Mouse (Mus musculus) forebrain, embryonic 14.5 days (tissue): ENCODE measurements around the gene Plekha6. TPM values are rescaled to one million over a fixed set of nuclear protein-coding genes. Genes with fewer than 3 reads are reported as not detected.
A peak's percentile ranks its signal among the peaks of the same experiment; 100 is the strongest.

ENCODE experiments used
- ATAC-seq: fragments of 200-750 bp; cut with Nextera tagmentation; 2 replicates; pipeline ENCODE4 v1.8.0; 2017; ENCODE audit warnings: mild to moderate bottlenecking, moderate library complexity
- DNase-seq: peaks from one replicate; pipeline ENCODE4 v3.0.0-alpha.2; 2015; ENCODE audit warnings: low spot score
- H3K27ac ChIP-seq: fragments of 300-500 bp; sonication (generic); 2 replicates; pipeline ENCODE4 v1.5.1; 2014; ENCODE audit warnings: low read depth, mild to moderate bottlenecking, control low read depth, low read length, moderate library complexity
- H3K27me3 ChIP-seq: fragments of 300-500 bp; sonication (generic); replicated peaks from 2 replicates; pipeline ENCODE4 v1.6.1; 2014; ENCODE audit warnings: low read length, control low read depth, mixed read lengths; ENCODE audit not compliant: control insufficient read depth, insufficient read depth
- H3K36me3 ChIP-seq: fragments of 300-500 bp; sonication (generic); 2 replicates; pipeline ENCODE4 v1.6.1; 2014; ENCODE audit warnings: low read length, control low read depth; ENCODE audit not compliant: control insufficient read depth, insufficient read depth
- H3K4me1 ChIP-seq: fragments of 300-500 bp; sonication (generic); 2 replicates; pipeline ENCODE4 v1.6.1; 2014; ENCODE audit warnings: antibody characterized with exemption, low read length, control low read depth; ENCODE audit not compliant: control insufficient read depth, insufficient read depth
- H3K4me2 ChIP-seq: fragments of 300-500 bp; sonication (generic); 2 replicates; pipeline ENCODE4 v1.6.1; 2014; ENCODE audit warnings: mild to moderate bottlenecking, control low read depth, low read length
- H3K4me3 ChIP-seq: fragments of 300-500 bp; sonication (generic); 2 replicates; pipeline ENCODE4 v1.5.1; 2014; ENCODE audit warnings: low read depth, low read length, control low read depth
- H3K9ac ChIP-seq: fragments of 300-500 bp; sonication (generic); 2 replicates; pipeline ENCODE4 v1.6.1; 2014; ENCODE audit warnings: mild to moderate bottlenecking, low read length, control low read depth, moderate library complexity
- H3K9me3 ChIP-seq: fragments of 300-500 bp; sonication (generic); replicated peaks from 2 replicates; pipeline ENCODE4 v1.6.1; 2016; ENCODE audit warnings: low read length, control low read depth, mixed read lengths; ENCODE audit not compliant: control insufficient read depth
- whole genome bisulfite sequencing: fragments of 180-500 bp; shearing (Covaris S2); extraction: QIAGEN DNeasy Blood & Tissue Kit; methylation state at CpG from one replicate; pipeline ENCODE4 v1.1.7; 2014; 5-methylcytosine and 5-hydroxymethylcytosine counted together
- polyA plus RNA-seq: library from polyadenylated mRNA; unstranded; fragments of >200 nt; fragmentation: Nextera tagmentation; extraction: Ambion mirVana; gene quantifications from 2 replicates; pipeline ENCODE4 v1.2.1, GENCODE M21; 2014

Plekha6 gene
- polyA plus RNA-seq, result 7.3 and 9.7 TPM in 2 replicates

DNA sequence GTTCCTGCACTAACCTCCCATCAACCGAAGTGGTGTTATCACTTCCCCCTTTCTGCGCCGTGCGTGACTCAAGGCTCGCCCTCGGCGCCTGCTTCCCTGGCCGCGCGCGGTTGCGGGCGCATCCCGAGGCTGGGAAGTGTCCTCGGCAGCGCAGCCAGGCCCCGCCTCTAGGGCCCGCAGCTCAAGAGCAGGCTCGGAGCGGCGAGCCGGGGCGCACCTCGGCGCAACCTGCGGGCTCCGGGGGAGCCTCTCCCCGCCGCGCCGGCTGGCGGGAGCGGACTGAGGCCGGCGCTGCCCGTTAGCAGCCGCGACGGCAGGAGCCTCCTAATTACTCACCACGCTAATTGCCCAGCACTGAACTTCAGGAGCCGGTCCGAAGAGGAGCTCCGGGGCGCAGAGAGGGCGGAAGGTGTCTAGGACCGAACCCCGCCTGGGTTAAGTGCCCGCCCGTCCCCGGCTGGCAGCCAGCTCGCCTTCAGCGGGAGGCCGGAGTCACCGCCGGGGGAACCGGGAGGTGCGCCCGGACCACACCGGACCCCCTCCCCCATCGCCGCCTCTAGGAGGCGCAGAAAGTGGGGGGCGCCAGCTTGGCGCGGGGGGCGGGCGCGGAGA lies at the start of gene Plekha6:
TSS of gene Plekha6 (plus strand) at position 391 of the 612 bp plus-strand sequence.
- peak within 1 kb of the TSS; percentile 52 for H3K4me3 ChIP-seq
- under 1% methylated on average over 60 of the region's 68 CpGs for WGBS
- no peak within 1 kb of the TSS for H3K27ac ChIP-seq
- H3K27me3 ChIP-seq, result peaks cover 29% of the 10 kb centered on the region
- DNase-seq (peak; percentile 55), ATAC-seq (0 out of 2 replicates have a peak, but pooled peaks have one; percentile 44)
- H3K4me1 ChIP-seq, result peaks cover 16% of the 10 kb centered on the region
- peak within 1 kb of the TSS; percentile 60 for H3K9ac ChIP-seq
- no peaks in the 10 kb centered on the region for H3K36me3 ChIP-seq
- no peaks in the 10 kb centered on the region for H3K9me3 ChIP-seq
- peak within 1 kb of the TSS; percentile 96 for H3K4me2 ChIP-seq

DNA sequence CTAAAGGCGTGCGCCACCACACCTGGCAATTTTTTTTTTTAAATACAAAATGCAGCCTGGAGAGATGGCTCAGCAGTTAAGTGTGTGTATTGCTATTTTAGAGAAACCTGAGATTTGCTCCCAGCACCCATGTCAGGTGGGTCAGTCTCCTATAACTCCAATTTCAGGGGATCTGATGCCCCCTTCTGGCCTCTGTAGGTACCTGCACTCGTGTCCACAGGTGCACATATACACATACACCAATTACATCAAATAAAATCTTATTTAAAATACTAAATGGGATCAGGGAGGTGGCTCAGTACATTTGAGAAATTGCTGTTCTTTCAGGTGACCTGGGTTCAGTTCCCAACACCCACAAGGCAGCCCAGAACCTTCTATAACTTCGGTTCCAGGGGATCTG lies 47.9 kb upstream of the Plekha6 start:
- 92% methylated on average over 4 of the region's 4 CpGs for WGBS

DNA sequence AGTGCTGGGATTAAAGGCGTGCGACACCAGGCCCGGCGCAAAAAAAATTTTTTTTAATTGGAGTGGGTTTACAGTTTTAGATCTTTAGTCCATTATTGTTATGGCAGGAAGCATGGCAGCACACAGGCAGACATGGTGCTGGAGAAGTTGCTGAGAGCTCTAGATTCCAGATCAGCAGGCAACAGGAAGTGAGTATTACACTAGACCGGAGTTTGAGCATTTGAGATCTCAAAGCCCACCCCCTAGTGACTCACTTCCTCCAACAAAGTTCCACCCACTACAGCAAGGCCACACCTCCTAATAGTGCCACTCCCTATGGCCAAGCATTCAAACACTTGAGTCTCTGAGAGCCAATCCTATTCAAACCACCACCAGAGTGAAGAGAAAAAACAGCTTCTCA lies 45.9 kb upstream of the Plekha6 start:
- no peak overlapping the region for H3K9ac ChIP-seq
- H3K27ac ChIP-seq, result no peak overlapping the region
- no peaks in the 10 kb centered on the region for H3K4me1 ChIP-seq
- ATAC-seq, result no peak
- H3K27me3 ChIP-seq, result no peaks in the 10 kb centered on the region
- H3K4me3 ChIP-seq, result no peak overlapping the region
- no peak overlapping the region for H3K4me2 ChIP-seq
- 93% methylated on average over 5 of the region's 5 CpGs for WGBS
- no peak for DNase-seq
- no peaks in the 10 kb centered on the region for H3K36me3 ChIP-seq
- H3K9me3 ChIP-seq, result no peaks in the 10 kb centered on the region

More for the DNA sequence above, 47.9 kb upstream of the Plekha6 start:
- no peaks in the 10 kb centered on the region for H3K27me3 ChIP-seq
- DNase-seq, result no peak
- no peak overlapping the region for H3K9ac ChIP-seq
- H3K9me3 ChIP-seq, result no peaks in the 10 kb centered on the region
- H3K4me3 ChIP-seq, result no peak overlapping the region
- H3K4me2 ChIP-seq, result no peak overlapping the region
- no peaks in the 10 kb centered on the region for H3K36me3 ChIP-seq
- no peak overlapping the region for H3K27ac ChIP-seq
- H3K4me1 ChIP-seq, result no peaks in the 10 kb centered on the region
- no peak for ATAC-seq

- DNase-seq (no peak), ATAC-seq (no peak)
- H3K27me3 ChIP-seq, result no peaks in the 10 kb centered on the region
- H3K9ac ChIP-seq, result no peak overlapping the region
- no peaks in the 10 kb centered on the region for H3K9me3 ChIP-seq
- no peak overlapping the region for H3K27ac ChIP-seq
- H3K36me3 ChIP-seq, result no peaks in the 10 kb centered on the region
- no peak overlapping the region for H3K4me2 ChIP-seq
- no peak overlapping the region for H3K4me3 ChIP-seq
- H3K4me1 ChIP-seq, result no peaks in the 10 kb centered on the region
- 85% methylated on average over 3 of the region's 3 CpGs for WGBS
These were observed 45.2 kb upstream of the Plekha6 start for GRCm38 (mm10) chr1:133118844-133119243.

DNA sequence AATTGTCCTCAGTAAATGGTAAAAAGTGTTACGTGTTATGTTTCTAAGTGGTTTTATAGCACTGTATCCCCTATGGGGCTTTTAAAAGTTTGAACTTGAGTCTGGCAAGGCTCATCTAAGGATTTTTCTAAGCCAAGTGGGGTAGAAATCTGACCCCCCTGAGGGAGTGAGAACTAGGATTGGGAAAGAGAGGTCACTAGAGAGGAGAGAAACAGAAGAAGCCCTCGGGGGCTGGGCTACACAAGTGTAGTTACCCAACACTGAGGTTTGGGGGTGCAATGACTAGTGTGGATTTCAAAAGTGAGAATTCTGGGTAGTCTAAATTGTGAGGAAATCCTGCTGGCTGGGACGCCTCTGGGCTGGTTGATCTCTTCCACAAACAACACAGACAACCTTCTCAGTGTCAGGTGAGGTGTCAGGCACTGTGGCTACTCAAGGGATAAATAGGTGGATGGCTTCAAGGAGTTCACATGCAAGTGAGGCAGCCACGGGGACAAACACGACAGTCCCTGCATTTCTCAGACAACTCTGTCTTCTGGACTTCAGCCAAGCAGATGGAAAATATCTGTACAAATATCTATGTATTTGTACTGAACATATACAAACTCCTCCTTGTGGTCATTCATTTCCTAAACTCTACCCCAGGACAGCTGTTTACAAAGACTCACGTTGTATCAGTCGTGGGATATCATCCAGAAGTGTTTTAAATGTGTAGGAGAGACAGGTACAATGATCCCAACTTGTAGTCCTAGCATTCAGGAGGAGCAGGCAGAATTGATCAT lies 43.9 kb upstream of the Plekha6 start:
- no peak for ATAC-seq
- no peak overlapping the region for H3K9ac ChIP-seq
- H3K4me1 ChIP-seq, result no peaks in the 10 kb centered on the region
- H3K27me3 ChIP-seq, result no peaks in the 10 kb centered on the region
- no peak for DNase-seq
- H3K4me2 ChIP-seq, result no peak overlapping the region
- H3K9me3 ChIP-seq, result no peaks in the 10 kb centered on the region
- no peak overlapping the region for H3K27ac ChIP-seq
- no peak overlapping the region for H3K4me3 ChIP-seq
- WGBS, result 79% methylated on average over 7 of the region's 7 CpGs
- H3K36me3 ChIP-seq, result no peaks in the 10 kb centered on the region

DNA sequence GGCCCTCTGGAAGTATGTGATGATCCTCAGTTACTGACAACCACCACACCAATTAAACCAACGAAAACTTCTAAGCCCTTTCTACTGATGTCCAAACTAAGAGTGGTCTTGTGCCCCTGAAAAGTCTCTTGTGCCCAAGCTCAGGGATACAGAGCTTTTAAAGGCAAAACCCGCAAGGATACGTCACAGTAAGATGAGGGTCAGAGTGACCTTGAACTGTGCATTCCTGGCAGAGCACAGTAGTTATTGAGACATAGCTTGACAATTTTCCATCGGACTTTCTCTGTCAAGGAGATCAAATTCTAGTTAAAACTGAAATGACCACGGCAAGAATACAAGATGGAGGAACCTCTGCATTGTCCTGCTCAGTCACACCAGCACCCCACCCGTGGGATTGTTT lies 42.8 kb upstream of the Plekha6 start:
- H3K27ac ChIP-seq, result no peak overlapping the region
- ATAC-seq (no peak), DNase-seq (no peak)
- H3K9me3 ChIP-seq, result no peaks in the 10 kb centered on the region
- H3K4me3 ChIP-seq, result no peak overlapping the region
- H3K4me2 ChIP-seq, result no peak overlapping the region
- no peak overlapping the region for H3K9ac ChIP-seq
- H3K36me3 ChIP-seq, result no peaks in the 10 kb centered on the region
- no peaks in the 10 kb centered on the region for H3K4me1 ChIP-seq
- 73% methylated on average over 6 of the region's 6 CpGs for WGBS
- no peaks in the 10 kb centered on the region for H3K27me3 ChIP-seq

GRCm38 (mm10) chr1:133124137-133124536 lies 39.9 kb upstream of the Plekha6 start:
- no peaks in the 10 kb centered on the region for H3K27me3 ChIP-seq
- H3K9ac ChIP-seq, result no peak overlapping the region
- no peak overlapping the region for H3K4me2 ChIP-seq
- no peak for ATAC-seq
- no peak overlapping the region for H3K4me3 ChIP-seq
- no peaks in the 10 kb centered on the region for H3K9me3 ChIP-seq
- H3K36me3 ChIP-seq, result no peaks in the 10 kb centered on the region
- 81% methylated on average over 6 of the region's 6 CpGs for WGBS
- no peak overlapping the region for H3K27ac ChIP-seq
- no peak for DNase-seq
- H3K4me1 ChIP-seq, result no peaks in the 10 kb centered on the region

DNA sequence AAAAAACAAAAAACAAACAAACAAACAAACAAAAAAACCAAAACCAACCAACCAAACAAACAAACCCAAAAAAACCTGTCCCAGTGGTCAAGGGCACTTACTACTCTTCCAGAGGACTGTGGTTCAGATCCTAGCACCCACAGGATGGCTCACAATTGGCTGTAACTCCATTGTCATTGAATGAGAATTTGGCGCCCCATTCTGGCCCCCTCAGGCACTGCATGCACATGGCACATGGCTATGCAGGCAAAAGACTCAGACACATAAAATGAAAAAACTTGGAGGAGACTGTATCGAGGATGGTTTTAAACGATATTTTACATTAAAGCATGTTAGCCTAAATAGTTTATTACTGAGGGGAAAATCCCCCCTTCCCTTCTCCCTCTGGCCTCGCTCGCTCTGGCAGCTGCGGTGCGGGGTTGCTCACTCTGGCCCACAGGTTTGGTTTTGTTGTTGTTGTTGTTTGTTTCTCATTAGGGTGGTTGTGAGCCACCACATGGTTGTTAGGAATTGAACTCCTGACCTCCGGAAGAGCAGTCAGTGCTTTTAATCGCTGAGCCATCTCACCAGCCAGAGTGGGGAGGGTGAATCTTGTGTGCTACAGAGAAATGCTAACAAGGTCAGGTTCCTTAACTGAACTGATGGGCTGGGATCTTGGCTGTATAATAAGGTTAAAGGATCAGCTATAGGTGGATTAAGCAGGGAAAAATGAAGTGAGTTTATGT lies 38.2 kb upstream of the Plekha6 start:
- Histone ChIP-seq H3K4me3 (no peak overlapping the region), H3K9ac (no peak overlapping the region), H3K9me3 (no peaks in the 10 kb centered on the region), H3K27ac (no peak overlapping the region), H3K4me2 (no peak overlapping the region), H3K4me1 (peaks cover 8% of the 10 kb centered on the region), H3K27me3 (no peaks in the 10 kb centered on the region), H3K36me3 (no peaks in the 10 kb centered on the region)
- DNase-seq, result no peak
- ATAC-seq, result no peak
- 91% methylated on average over 9 of the region's 9 CpGs for WGBS

GRCm38 (mm10) chr1:133126365-133126740 lies 37.7 kb upstream of the Plekha6 start:
- Histone ChIP-seq H3K27ac (no peak overlapping the region), H3K9ac (no peak overlapping the region), H3K4me2 (no peak overlapping the region), H3K9me3 (no peaks in the 10 kb centered on the region), H3K36me3 (no peaks in the 10 kb centered on the region), H3K27me3 (no peaks in the 10 kb centered on the region), H3K4me1 (peaks cover 8% of the 10 kb centered on the region), H3K4me3 (no peak overlapping the region)
- ATAC-seq, result no peak
- DNase-seq, result no peak
- WGBS, result 60% methylated on average over 4 of the region's 4 CpGs
